Mouse (Mus musculus): ENCODE results near the gene Dct. TPM values are rescaled to one million over a fixed set of nuclear protein-coding genes. Genes with fewer than 3 reads are reported as not detected.

Gene Dct
- total RNA-seq, 2 experiments from 2014 or later, result not detected

DNA sequence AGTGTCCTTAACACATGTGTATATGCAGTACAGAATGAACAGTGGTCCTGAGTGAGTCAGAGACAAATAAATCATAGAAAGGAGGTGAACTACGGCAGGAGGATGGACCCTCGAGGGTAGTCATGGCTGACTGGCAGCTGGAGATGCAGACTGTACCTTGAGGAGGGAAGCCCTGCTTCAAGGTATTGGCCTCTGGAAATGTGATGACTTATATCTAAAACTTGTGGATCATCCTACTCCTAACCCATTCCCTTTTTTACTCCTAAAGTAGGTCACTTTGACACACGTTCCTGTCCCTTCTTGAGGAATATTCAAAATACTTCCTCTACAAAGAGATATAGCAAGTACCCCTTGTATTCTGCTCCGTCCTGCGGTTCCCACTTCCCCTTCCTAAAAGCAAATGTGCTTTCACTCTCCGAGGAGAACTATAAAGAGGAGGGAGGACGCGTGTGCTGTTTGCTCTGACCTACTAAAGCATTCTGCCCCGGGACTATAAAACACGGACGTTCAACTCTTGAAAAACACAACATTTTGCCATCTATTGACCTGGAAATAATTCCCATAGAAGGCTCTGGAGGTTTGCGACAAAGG is 2.3 kb downstream of the Dct start:
- ATAC-seq (replicated peaks; ENCODE audit: poor library complexity, severe bottlenecking), result peak; percentile 97

DNA sequence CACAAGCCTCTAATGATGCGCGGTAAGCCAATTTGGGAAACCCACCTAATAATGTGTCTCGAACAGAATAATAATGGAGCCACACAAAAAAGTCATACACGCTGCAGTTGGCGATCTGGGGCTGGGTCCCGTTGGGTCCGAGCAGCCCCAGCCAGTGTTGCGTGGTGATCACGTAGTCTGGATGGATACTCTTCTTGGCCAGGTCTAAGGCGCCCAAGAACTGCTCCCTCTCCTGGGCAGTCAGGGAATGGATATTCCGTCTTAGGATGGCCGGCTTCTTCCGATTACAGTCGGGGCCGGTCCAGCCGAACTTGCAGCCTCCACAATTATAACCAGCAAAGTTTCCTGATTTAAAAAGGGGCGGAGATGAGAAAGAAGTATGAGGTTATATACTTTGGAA is 9.1 kb downstream of the Dct start:
- ATAC-seq (replicated peaks; ENCODE audit: poor library complexity, severe bottlenecking), result no peak

DNA sequence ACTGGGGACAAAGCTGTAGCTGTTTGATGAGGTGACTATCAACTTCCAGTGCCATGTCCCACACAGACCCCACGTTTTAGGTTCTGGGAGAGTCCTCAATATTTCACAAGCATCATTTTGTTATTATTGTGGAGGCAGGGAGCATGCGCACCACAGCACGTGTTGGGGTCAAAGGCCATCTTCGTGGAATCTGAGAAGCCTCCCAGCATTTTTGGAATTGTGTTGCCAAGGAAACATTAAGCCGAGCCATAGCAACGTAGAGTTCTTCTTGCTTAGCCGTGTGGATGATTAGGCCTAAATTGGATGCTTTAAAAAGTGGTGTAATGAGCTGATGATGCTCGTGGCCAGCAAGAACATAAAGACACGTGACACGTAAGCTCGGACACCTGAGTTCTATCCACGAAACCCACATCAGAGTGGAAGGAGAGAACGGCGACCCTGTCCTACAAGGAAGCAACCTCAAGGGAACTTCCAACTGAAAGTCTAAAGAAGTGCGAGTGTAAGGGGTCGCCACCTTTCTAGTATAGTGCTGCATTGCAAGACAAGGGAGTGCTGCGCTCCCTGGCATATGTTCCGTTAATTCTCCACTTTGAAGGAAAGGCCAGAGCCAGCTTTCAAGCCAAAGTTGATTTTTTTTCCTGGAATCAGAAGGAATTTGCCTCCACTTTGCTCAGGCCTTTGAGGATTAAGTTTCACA is 9.8 kb downstream of the Dct start:
- ATAC-seq (replicated peaks; ENCODE audit: poor library complexity, severe bottlenecking), result no peak

DNA sequence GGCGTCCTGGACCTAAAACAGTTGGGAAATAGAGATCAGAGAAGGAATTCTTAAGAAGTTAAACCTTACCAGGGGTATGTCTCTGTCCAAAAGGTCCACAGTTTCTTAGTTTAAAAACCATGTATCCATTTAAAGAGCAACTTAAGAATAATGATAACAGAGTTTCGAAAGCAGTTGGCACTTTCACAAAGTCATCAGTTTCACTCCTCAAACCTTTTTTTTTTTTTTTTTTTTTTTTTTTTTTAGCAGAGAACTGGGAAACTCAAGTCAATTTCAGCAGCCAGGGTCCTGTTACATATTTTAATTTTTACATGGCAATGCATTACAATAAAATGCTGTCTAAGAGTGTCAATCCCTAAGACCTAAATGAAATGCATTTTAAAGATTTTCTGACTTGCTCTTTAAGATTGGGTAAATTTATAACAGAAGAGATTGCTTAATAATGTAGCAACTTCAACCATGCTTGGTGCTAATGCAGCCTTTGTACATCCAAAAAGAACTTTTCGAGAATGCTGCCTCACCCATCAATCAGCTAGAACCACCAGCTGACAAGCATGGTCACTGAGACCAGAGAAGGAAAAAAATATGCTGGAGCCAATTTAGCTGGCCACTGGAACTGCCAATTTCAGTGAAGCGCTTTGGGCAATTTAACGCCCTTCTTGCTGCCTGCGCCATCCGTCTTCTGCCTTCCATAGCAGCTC is 11.3 kb downstream of the Dct start:
- ATAC-seq (replicated peaks; ENCODE audit: poor library complexity, severe bottlenecking), result peak; percentile 17; the same call in 1 of the 2 replicates

DNA sequence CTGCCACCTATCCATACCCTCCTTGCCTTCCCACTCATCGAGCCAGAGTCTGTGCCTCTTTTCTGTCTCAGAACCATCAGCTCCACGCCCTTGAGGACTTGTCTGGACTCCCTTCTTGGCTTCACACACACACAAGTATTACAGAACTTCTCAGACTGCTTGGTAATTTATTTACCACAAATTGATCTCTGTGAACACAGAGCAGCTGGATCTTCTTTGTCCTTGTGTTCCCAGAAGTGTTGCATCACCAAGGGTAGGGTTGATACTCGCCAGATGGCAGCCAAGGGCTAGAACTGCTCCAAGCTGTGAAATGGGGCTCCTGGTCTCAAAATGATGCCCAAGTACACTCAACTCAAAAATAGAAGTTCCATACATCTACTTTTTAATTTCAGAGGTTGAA is 13.0 kb downstream of the Dct start:
- ATAC-seq (replicated peaks; ENCODE audit: poor library complexity, severe bottlenecking), result no peak; the same call in 1 of the 2 replicates

DNA sequence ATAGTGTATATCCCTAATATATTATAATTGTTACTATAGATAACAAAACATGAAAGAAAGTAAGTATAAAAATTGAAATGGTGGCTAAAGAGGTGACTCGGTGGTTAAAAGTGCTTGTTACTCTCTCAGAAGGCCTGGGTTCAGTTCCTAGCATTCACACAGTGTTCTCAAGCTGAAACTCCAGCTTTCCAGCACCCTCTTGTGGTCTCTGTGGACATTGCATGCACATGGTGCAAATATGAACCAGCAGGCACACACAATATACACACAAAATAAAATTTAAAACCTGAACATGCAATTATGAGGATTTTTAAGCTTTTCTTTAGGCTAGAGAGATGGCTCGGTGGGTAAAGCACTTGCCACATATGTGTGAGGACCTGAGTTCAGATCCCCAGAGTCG is 24.5 kb downstream of the Dct start:
- ATAC-seq (replicated peaks; ENCODE audit: poor library complexity, severe bottlenecking), result peak; percentile 52

DNA sequence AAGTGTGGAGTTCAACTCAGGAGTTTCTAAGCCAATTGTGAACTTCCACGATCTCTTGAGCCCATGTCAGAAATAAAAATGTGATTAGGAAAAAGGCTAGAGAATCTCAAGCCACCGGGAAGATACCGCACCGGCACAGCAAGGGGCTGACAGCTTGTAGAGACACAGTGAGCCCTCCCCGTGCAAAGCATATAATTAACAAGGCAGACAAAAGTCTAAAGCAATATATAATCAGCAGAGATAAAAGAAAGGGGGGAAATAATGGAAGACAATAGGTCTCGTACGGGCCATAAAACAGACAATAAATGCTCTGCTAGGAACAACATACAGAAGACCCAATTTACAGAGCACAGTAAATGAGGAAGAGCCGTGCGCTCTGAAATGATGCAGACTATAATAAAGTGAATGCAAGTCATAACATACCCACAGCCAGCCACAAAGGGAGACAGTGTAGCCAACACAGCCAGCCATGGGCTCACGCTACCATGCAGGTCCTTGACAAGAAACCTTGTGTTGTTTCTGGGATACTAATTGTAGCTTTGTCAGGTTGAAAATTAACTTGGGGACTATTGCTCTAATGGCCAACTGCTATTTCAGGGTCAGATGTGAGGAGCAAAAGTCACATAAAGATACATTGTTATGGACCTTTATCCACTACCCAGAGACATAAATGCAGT is 30.0 kb downstream of the Dct start:
- ATAC-seq (replicated peaks; ENCODE audit: poor library complexity, severe bottlenecking), result no peak

DNA sequence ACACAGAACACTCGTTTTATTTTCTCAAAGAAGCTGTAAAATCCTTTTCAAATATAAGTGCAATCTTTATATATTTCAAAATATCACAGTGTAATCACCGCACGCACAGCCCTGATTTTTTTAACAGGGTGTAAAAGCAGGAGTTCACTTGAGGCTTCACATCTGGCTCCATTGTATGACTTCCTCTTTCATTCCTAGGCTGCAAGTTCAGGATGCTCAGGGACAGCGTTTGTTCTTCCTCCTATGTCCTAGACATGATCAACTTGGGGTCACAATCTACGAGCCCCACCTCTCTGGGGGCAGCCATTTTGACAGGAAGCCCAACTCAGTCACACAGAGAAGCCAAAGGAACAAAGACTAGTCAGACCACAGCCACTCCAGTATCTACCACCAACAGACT is 32.7 kb downstream of the Dct start:
- peak; percentile 74 for ATAC-seq (replicated peaks; ENCODE audit: poor library complexity, severe bottlenecking)

DNA sequence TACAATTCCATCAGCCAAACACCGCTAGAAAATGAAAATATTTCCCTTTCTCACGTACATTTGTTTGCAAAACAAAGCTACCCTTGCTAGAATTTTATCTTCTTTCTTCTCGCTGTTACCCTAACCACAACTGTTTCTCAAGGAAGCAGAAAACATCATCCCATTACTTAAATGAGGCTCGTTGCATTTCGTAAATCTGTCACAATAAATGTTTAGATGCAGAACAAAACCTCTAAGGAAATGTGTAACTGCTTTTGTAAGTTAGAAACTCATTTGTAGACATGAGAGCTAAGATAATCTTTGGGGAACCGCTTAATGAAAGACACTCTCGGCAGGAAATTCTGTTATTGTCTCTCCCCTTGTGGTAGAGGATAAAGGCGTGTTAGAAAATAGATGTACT is 38.8 kb downstream of the Dct start:
- ATAC-seq (replicated peaks; ENCODE audit: poor library complexity, severe bottlenecking), result peak; percentile 52; the same call in 1 of the 2 replicates

DNA sequence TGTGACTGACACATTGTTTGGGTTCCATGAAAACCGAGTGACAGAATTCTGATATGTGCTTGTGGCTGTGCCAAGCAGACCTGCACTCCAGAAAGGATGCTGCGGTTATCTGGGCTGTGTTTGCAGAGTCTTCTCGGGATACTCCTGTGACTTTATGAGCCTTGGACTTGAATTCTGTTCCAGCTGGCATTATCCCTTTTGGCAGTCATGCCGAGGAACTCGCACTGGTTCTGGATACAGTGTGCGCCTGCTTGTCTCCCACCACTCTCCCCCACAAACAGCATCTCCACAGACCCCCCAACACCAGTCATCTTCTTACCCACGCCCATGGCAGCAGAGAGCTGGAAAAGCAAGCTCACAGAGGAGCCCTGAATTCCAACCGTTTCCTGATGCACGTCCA is 42.5 kb downstream of the Dct start:
- no peak for ATAC-seq (replicated peaks; ENCODE audit: poor library complexity, severe bottlenecking)

DNA sequence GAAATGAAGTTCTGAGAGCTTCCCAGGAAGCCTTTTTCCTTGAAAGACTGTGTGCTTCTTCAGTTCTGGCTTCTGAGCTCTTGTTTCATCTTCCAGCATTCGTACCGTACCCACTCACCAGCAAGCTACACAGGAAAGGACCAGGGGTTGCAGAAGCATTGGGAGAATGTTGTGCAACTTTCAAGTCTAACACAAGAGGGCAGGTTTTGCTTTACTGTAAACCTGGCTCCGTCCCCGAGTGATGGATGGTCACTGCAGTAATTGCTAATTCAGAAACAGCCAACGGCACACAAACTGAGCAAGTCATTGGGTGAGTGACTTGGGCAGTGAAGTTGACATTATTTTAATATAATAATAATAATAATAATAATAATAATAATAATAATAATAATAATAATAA is 46.3 kb downstream of the Dct start:
- peak; percentile 75 for ATAC-seq (replicated peaks; ENCODE audit: poor library complexity, severe bottlenecking)

DNA sequence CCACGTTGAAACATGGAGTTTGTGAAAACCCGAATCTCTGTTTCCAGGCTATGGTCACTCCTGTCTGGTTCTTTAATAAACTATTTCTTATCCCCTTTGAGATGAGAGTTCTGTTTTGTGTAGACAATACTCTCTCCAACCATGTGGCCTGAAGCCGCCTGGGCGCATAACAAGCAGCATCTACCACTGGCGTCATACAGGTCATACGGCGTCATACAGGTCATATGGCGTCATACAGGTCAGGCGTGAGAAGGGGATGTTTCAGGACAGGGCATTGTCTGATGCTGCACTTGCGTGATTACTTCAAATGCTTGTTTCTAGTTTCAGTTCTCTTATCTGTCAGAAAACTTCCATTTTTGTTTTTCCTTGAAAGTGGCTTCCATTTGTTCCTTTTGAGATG is 47.6 kb downstream of the Dct start:
- peak; percentile 64 for ATAC-seq (replicated peaks; ENCODE audit: poor library complexity, severe bottlenecking)

DNA sequence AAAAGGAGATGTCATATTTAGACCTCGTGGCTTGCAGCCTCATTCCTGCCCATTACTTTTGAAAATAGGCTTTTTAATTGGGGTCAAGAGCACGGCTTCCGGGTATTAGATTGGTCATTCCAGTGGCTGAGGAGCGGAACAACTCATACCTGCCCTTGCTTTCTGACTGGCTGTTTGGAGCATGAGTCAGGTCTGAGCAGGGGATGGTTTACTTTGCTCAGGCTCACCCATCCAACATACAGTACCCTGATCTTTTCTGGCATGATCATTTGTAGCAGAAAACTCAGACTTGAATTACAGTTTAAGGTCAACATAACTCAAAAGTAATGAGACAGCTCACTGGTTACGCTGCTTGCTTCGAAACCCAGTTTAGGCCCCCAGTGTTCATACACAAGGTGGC is 58.2 kb downstream of the Dct start:
- no peak for ATAC-seq (replicated peaks; ENCODE audit: poor library complexity, severe bottlenecking)

DNA sequence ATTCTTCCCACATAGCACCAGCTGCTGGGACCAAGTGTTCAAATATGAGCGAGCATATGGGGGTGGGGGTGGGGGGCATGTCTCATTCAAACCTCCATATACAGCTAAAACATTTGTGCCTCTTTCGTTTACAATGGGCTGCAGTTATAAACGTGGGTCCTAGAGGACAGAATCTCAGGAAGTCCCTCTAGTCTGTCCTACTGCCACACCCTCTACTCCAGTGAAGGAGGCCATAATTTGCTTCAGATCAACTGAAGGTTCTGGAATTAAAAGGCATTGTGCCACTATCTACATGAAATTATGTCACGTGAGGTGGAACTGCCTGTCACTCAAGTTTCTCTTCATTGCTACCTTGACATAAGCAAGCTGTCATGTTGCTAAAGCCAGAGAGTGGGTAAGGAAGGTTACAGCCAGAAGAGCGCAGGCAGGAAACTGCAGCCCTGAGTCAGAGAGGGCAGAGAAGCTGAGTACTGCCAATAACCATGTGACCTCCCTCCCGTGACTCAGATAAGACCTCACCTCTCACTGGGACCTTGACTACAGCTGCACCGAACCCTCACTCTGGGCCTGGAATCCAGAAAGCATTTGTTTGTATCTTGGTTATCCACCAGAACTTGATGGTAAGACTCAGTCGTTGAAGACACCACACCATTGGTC is 59.3 kb downstream of the Dct start:
- no peak for ATAC-seq (replicated peaks; ENCODE audit: poor library complexity, severe bottlenecking)

DNA sequence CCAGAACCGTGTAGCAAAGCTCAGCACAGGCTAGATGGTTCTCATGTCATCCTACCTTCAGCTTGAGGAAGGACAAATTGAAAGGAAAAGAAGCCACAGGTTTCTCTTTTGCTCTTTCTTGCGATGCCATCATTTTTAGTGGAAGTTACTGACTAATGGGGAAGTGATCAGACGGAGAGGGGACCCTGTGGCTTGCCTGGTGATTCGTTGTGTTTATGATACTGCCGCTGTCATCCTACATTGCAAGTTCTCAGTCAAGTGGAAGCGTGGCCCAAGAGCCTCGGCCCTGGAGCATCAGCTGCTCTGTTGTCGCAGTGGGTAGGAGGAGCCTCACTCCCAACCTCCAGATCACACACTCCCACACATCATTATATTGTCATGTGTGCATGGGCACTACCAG is 61.8 kb downstream of the Dct start:
- ATAC-seq (replicated peaks; ENCODE audit: poor library complexity, severe bottlenecking), result peak; percentile 84

DNA sequence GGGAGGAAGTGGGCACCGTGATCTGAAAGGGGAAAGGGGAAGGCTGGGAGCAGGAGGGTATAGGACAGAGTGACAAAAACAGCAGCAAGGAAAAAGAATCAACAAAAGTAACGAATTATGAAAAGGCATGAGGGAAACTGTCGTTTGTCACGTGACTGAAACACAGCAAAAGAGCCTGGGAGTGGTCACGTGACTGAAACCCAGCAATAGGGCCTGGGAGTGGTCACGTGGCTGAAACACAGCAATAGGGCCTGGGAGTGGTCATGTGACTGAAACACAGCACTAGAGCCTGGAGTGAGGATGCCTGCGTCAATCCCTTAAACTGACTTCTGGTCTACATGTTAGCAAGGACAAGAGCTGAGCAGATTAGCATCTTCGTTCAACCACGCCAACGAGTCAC is 63.6 kb downstream of the Dct start:
- no peak for ATAC-seq (replicated peaks; ENCODE audit: poor library complexity, severe bottlenecking)

DNA sequence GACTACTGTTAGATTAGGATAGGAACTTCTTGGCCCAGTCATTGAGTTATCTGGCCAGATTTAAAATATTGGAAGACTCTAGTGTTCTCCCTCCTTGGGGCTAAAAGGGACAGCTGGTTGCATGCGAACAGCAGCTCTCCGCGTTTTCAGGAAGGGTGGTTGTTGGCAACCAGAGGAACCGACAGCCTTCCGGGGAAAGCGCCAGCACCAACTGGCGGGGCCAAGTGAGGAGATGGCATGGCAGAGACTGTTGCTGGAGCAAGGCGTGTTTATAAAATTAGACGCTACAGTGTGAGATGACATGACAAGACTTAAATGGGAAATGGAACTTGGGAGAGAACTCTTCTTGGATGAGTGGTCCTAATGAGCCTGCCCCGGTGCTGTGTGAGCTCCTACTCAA is 70.5 kb downstream of the Dct start:
- no peak for ATAC-seq (replicated peaks; ENCODE audit: poor library complexity, severe bottlenecking)

DNA sequence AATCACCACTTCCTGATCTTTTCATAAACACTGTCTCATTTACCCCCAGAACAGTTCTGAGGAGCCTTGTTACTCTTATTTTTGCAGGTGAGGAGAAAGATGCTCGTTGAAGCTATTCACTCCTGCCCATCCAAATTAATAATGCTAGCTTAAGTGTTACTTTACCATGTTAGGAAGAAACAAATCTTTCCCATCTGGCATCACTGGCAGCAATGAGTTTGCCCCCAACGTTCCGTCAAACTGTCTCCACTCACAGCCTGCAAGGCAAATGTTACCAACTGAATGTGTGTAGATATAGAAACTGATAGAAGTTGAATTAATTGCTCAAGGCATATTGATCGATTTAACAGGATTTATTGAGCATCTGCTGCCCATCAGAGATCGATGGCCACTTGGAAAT is 79.5 kb downstream of the Dct start:
- no peak for ATAC-seq (replicated peaks; ENCODE audit: poor library complexity, severe bottlenecking)
